Mouse (Mus musculus) heart, postnatal 10 days (tissue): Measurements from ENCODE around the gene C5ar2. TPM values are rescaled to one million over a fixed set of nuclear protein-coding genes. Genes with fewer than 3 reads are reported as not detected.

Experiments used
- DNase-seq, 2 experiments: peaks; one replicate each; pipeline ENCODE4 v3.0.0; 2021
- intact Hi-C: fragments of 180-260 bp; cut with DNase I; formaldehyde crosslinking; loops from one replicate; pipeline ENCODE4 v1.15.1; 2025
- total RNA-seq, 2 experiments: library from RNA; stranded (reverse); gene quantifications; 2 replicates each; pipeline ENCODE4 v1.2.3; 2021

Gene C5ar2
- total RNA-seq, 2 experiments from 2014 or later, result 0.38 to 0.50 TPM

DNA sequence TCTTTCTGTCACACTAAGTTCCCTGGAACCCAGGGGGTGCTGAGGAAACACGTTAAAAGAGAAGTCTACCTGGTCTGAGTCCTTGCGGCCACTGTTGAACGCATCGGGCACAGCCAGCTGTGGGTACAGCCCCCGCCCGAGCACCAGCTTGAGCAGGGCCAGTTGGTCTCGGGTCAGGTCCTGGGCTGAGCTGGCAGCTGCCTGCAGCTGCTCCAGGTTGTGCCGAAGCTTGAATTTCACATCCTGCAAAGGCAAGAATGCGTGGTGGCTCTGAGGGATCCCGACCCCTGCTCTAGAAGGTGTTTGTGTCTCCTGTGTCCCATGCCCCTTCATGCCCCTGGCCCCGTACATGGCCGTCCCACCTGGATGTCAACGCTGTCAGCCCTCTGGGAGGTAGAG lies 40.5 kb downstream of the C5ar2 start:
- intact Hi-C loops, result no loop called here
- DNase-seq, result no peak

DNA sequence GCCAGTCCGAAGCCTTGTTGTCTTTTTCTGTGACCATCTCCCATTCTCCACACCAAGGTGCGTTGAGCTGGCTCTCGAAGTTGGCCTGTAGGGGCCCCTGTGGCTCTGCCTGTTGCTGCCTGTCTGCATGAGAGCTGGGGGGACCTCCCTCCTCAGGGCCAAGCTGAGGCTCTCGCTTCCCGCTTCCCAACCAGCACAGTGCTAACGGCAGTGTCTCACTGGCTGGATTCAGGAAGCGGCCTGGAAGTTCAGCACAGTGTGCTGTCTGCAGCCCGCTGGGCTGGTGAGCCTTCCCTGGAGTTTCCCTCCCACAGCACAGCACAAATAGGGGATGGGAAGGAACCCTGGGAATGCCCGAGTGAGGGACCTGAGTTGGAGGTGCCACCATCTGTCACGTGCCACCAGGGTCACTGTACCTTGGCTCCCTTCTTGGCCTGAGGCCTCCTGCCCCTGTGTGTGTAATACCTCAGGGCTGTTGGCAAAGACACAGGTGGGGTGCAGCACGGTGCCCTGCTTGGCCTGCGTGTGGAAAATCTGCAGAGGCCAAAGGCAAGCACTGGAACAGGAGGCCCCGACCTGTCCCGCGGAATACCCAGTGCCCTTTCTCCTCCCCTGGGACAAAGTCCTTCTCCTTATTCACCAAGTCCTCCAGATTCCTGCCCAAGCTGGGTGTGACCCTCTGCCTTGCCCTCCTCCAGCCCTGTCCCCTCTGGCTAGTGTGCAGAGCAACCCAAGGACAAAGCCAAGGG lies 41.0 kb downstream of the C5ar2 start:
- no peak for DNase-seq
- intact Hi-C loops, result no loop called here

DNA sequence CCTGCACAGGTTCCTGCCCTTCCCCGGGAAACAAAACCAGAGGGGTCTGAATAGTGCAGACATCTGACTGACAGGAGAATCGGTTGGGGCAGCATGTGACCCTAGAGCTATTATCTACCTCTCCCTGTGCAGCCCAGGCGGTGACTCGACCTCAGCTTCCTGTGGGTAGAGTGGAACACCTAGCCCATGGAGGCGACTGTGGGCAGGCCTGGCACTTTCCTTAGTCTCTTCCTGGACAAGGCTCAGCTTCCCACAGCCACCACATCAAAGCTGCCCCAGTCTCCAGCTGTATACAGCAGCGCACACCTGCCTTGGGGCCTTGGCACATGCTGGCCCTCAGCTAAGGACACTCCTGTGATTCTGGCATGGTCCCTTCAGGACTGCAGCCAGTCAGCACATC lies 42.8 kb downstream of the C5ar2 start:
- no peak for DNase-seq
- intact Hi-C loops, result no loop called here

GRCm38 (mm10) chr7:16198540-16198939 lies 45.4 kb downstream of the C5ar2 start:
- intact Hi-C loops, result no loop called here
- DNase-seq, result no peak

GRCm38 (mm10) chr7:16197166-16197565 lies 46.8 kb downstream of the C5ar2 start:
- intact Hi-C loops, result no loop called here
- no peak for DNase-seq

DNA sequence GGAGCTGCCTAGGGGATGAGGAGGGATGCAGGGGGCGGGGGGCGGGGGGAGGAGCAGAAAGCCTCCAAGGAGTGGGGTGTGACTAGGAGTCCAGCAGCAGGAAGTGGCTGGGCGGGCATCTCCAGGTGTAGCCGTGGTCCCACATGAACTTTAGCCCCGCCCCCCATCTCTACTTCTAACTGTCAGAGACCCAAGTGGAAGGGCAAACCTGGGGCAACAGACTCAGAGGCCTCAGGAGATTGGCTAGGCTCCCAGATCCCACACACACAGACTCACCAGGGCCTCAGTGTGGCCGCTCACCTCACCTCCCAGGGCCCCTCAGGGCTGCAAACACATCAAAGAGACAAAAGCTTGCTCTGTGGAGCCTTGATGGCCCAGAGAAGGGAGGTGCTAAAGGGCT lies 47.3 kb downstream of the C5ar2 start:
- DNase-seq, result no peak
- intact Hi-C loops, result no loop called here

DNA sequence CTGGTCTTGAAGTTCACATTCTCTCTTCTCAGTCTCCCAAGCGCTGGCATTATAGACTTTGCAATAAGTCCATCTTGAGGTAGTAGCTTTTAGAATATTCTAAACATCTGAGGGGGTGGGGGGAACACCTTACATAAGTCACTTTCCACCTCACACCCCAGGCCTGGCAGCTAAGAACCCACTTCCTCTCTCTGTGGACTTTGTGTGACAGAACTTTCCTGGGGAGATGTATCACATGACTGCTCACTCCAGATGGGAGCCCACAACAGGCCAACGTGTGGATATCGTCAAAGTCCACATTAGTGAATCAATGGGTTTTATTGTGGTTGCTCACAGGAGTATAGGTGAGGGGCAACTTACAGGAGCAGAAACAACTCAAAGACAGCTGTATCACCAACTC lies 50.3 kb downstream of the C5ar2 start:
- intact Hi-C loops, result no loop called here

DNA sequence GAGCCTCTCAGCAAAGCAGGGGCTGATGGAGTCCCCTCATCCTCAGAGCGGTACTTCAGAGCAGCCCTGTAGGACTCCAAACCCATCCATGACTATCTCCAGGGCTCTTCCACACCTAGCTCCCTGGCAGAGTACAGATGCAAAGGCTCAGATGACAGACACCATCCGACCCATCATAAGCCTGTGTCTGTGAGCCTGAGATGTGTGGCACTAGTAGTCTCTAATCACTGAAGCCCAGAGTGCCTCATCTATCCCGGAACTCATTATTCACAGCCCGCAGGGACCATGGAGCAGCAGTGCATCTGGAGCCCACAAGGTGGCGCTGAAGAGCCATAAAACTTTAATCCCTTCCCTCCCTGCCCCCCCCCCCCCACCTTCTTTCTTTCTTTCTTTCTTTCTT lies 51.6 kb downstream of the C5ar2 start:
- intact Hi-C loops, result loop anchor here (1.0 kb wide), 1 partner anchor 71 kb away; no protein-coding TSS in a partner anchor
- peak; percentile 76 to 89 for DNase-seq

More for the DNA sequence above, 50.3 kb downstream of the C5ar2 start:
- DNase-seq, result no peak

DNA sequence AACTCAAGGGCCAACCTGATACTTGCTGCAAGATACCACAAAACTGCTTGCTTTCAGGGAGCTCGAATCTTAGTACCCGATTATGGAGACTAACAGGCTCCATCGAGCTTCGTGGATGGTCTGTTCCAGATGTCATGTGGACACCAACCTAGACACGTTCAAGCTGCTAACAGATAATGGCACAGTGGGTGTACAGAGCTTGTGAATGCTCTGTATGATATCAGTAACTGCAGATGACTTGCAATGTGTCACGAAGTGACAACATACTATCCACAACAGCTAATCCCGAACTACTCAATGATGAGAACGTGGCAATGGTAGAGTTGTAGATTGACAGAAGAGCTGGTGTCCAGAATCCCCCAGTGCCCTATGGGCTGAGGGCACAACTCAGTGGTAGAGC lies 56.5 kb downstream of the C5ar2 start:
- no peak for DNase-seq

More for the DNA sequence above, 56.5 kb downstream of the C5ar2 start:
- intact Hi-C loops, result no loop called here

Other genes starting within 250 kb of the C5ar2 start
- gene Bicra, start 196.2 kb downstream of the C5ar2 start, total RNA-seq, result 1 to 10 TPM; 9.3 to 9.6 TPM
- not detected for gene Zfp541, start 182.3 kb downstream of the C5ar2 start, total RNA-seq
- gene Napa, start 145.7 kb downstream of the C5ar2 start, total RNA-seq, result 100 to 1,000 TPM in 1 of 2 experiments, 10 to 100 TPM in 1; 93.2 to 100 TPM
- 10 to 100 TPM; 24.1 to 27.7 TPM for gene Kptn, start 124.3 kb downstream of the C5ar2 start, total RNA-seq
- gene Slc8a2, start 114.3 kb downstream of the C5ar2 start, total RNA-seq, result 1 to 10 TPM; 1.3 to 1.4 TPM
- 1 to 10 TPM; 6.1 to 6.5 TPM for gene Meis3, start 69.1 kb downstream of the C5ar2 start, total RNA-seq
- 1 to 10 TPM; 7.5 to 9.9 TPM for gene Dhx34, start 22.1 kb downstream of the C5ar2 start, total RNA-seq
- 1 to 10 TPM; 4.6 to 4.8 TPM for gene C5ar1, start 15.4 kb upstream of the C5ar2 start, total RNA-seq
- gene Inafm1, start 29.5 kb upstream of the C5ar2 start, total RNA-seq, result 10 to 100 TPM; 15.6 to 15.7 TPM
- gene Ccdc9, start 42.6 kb upstream of the C5ar2 start, total RNA-seq, result 10 to 100 TPM; 38.2 to 39.1 TPM
- 1 to 10 TPM; 9.5 to 9.8 TPM for gene Bbc3, start 64.2 kb upstream of the C5ar2 start, total RNA-seq
- 10 to 100 TPM; 64.9 to 69.5 TPM for gene Sae1, start 143.7 kb upstream of the C5ar2 start, total RNA-seq
- 10 to 100 TPM; 37.8 TPM for gene Zc3h4, start 156.8 kb upstream of the C5ar2 start, total RNA-seq
- gene Tmem160, start 208.6 kb upstream of the C5ar2 start, total RNA-seq, result 10 to 100 TPM; 78.0 to 87.1 TPM
- gene Npas1, start 233.6 kb upstream of the C5ar2 start, total RNA-seq, result not detected